26 mouse cellular contexts compared by ENCODE assay signal in the genomic region with DNA sequence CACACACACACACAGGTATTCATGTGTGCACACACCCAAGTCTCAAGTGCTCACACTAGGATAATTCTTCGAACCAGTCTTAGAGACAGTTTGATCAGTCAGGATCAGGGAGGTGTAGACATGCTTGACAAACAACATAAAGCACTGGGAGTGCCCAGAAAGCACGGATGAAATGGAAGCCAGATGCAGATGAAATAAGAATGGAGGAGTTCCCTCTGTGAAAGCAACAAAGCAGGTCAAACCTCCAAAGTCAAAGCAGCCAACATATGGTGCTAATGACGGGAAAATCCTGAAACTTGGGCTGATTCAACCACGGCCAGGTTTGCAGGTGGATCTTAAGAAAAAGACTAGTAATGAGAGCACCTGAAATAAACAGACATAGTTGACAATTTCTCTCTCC.
"Had no signal": no experiment of that assay in that cellular context is flagged by ENCODE, and none has a peak within 500 bp of the region (broad histone marks: within the 10 kb centered on the region; RNA-seq: fewer than 3 reads in every experiment).

No protein-coding gene starts in this region.

- H3K4me1 ChIP-seq: hindbrain, embryonic 10.5 days; hindbrain, embryonic 12.5 days; kidney, embryonic 15.5 days; limb, embryonic 12.5 days; liver, embryonic 12.5 days had no signal

- H3K27ac ChIP-seq: gastrocnemius, adult 2 months; heart, embryonic 10.5 days; hindbrain, embryonic 10.5 days; hindbrain, embryonic 12.5 days; hindbrain, embryonic 14.5 days; kidney, embryonic 15.5 days; kidney, postnatal 0 days; layer of hippocampus, adult 2 months; left cerebral cortex, adult 2 months; limb, embryonic 10.5 days; limb, embryonic 12.5 days; liver, embryonic 12.5 days; liver, embryonic 14.5 days had no signal

- H3K4me3 ChIP-seq: gastrocnemius, adult 2 months; heart, embryonic 10.5 days; heart, embryonic 12.5 days; hindbrain, embryonic 10.5 days; hindbrain, embryonic 12.5 days; kidney, embryonic 15.5 days; layer of hippocampus, adult 2 months; left cerebral cortex, adult 2 months; limb, embryonic 10.5 days; limb, embryonic 12.5 days; liver, embryonic 12.5 days had no signal

- ATAC-seq: hindbrain, embryonic 16.5 days; intestine, embryonic 16.5 days; liver, embryonic 12.5 days had no signal

- H3K27me3 ChIP-seq: heart, embryonic 12.5 days; hindbrain, embryonic 12.5 days; kidney, embryonic 15.5 days; limb, embryonic 12.5 days; liver, embryonic 12.5 days had no signal

- H3K9me3 ChIP-seq: heart, embryonic 10.5 days; heart, embryonic 12.5 days; hindbrain, embryonic 10.5 days; hindbrain, embryonic 12.5 days; kidney, embryonic 15.5 days; limb, embryonic 10.5 days; limb, embryonic 12.5 days; liver, embryonic 12.5 days had no signal

- H3K9ac ChIP-seq: heart, embryonic 12.5 days; hindbrain, embryonic 12.5 days; hindbrain, embryonic 14.5 days; kidney, embryonic 15.5 days; limb, embryonic 12.5 days; liver, embryonic 12.5 days; liver, embryonic 14.5 days had no signal

- DNase-seq: gastrocnemius, adult 2 months; gastrocnemius, postnatal 10 days; gastrocnemius, postnatal 25 days; heart, adult 18-20 months; heart, postnatal 10 days; heart, postnatal 4 days; kidney, adult 11 months; kidney, adult 2 months; kidney, adult 9 months; kidney, postnatal 14 days; kidney, postnatal 36 days had no signal

- H3K4me2 ChIP-seq: heart, embryonic 12.5 days; hindbrain, embryonic 12.5 days; hindbrain, embryonic 14.5 days; kidney, embryonic 15.5 days; limb, embryonic 12.5 days; liver, embryonic 12.5 days had no signal

- H3K36me3 ChIP-seq: heart, embryonic 10.5 days; heart, embryonic 12.5 days; hindbrain, embryonic 10.5 days; hindbrain, embryonic 12.5 days; kidney, embryonic 15.5 days; limb, embryonic 10.5 days; limb, embryonic 12.5 days; liver, embryonic 12.5 days had no signal
